Mouse (Mus musculus): ENCODE measurements around the gene Prkch. TPM values are rescaled to one million over a fixed set of nuclear protein-coding genes. Genes with fewer than 3 reads are reported as not detected.

Gene Prkch
- polyA plus RNA-seq, 1 experiment = 1.6 TPM

DNA sequence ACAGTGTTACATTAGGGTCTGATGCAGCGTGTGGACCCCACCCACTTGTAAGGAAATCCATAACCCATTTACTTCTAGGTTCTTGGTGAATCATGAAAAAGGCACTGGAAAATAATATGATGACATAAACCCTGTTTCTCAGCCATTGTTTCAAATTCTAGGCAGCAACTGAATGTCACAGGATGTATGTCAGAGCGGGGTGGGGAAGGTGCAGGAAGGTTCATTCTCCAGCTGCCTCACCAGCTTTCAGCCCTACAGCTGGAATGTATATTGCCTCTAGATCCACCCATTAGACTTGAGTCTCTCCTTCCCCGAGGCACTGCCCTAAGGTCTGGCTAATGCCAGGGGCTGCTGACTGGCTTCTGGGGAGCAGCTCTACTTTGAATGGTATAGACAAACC is 78.8 kb downstream of the Prkch start:
- no peak overlapping the region for H3K27ac ChIP-seq (ENCODE audit: control insufficient read depth, insufficient read depth, low read depth, low read length)
- H3K27me3 ChIP-seq (ENCODE audit: control insufficient read depth, insufficient read depth, low read length) = no peaks in the 10 kb centered on the region
- no peak overlapping the region for H3K4me3 ChIP-seq (ENCODE audit: control insufficient read depth, low read depth, low read length)
- no peak for TF ChIP-seq CTCF (IDR thresholded peaks at IDR 0.05; ENCODE audit: control insufficient read depth, insufficient read depth, insufficient replicate concordance, low read depth, low read length)
- no peak for TF ChIP-seq POLR2A (IDR thresholded peaks at IDR 0.05; ENCODE audit: control insufficient read depth, low read depth, low read length)
- H3K36me3 ChIP-seq (ENCODE audit: control insufficient read depth, insufficient read depth, low read length) = no peaks in the 10 kb centered on the region
- H3K4me1 ChIP-seq (ENCODE audit: control insufficient read depth, insufficient read depth, low read length) = no peaks in the 10 kb centered on the region

DNA sequence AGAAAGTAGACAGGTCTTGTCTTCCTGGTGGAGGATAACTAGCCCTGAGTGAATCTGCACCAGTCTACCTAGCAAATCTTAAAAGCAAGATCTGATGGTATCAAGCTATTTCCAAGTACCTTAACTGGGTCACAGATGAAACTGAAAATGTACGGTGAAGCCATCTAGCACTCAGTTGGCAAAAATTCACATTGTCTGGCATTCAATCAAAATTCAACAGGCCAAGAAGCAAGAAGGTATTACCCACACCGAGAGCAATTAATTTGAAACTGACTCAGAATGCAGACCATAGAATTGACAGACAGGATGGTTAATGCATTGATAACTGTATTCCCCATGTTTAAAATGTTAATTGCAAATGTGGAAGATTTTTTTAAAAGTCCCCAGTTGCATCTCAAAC is 82.1 kb downstream of the Prkch start:
- no peaks in the 10 kb centered on the region for H3K27me3 ChIP-seq (ENCODE audit: control insufficient read depth, insufficient read depth, low read length)
- TF ChIP-seq POLR2A (IDR thresholded peaks at IDR 0.05; ENCODE audit: control insufficient read depth, low read depth, low read length) (no peak), CTCF (IDR thresholded peaks at IDR 0.05; ENCODE audit: control insufficient read depth, insufficient read depth, insufficient replicate concordance, low read depth, low read length) (no peak)
- H3K4me3 ChIP-seq (ENCODE audit: control insufficient read depth, low read depth, low read length) = no peak overlapping the region
- H3K4me1 ChIP-seq (ENCODE audit: control insufficient read depth, insufficient read depth, low read length) = no peaks in the 10 kb centered on the region
- H3K36me3 ChIP-seq (ENCODE audit: control insufficient read depth, insufficient read depth, low read length) = no peaks in the 10 kb centered on the region
- no peak overlapping the region for H3K27ac ChIP-seq (ENCODE audit: control insufficient read depth, insufficient read depth, low read depth, low read length)

DNA sequence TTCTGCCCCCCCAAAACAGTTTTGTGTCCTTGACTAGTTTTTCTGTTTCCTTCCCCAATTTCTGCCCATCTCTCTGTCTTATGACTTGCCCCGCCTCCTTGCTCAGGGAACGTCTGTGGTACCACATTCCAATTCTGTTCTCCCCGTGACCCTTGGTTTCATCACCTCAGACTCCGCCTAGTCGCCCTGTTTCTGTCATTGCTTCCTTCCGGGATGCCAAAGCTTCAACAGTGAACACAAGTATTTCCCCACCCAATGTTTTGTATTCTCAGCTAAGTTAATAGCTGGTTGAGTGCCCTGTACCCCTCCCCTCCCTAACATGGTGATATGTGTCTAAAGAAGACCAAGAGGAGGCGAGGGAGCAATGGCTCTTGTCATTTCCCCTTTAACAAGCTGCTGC is 83.0 kb downstream of the Prkch start:
- H3K36me3 ChIP-seq (ENCODE audit: control insufficient read depth, insufficient read depth, low read length) = no peaks in the 10 kb centered on the region
- no peaks in the 10 kb centered on the region for H3K4me1 ChIP-seq (ENCODE audit: control insufficient read depth, insufficient read depth, low read length)
- H3K27ac ChIP-seq (ENCODE audit: control insufficient read depth, insufficient read depth, low read depth, low read length) = no peak overlapping the region
- no peaks in the 10 kb centered on the region for H3K27me3 ChIP-seq (ENCODE audit: control insufficient read depth, insufficient read depth, low read length)
- TF ChIP-seq CTCF (IDR thresholded peaks at IDR 0.05; ENCODE audit: control insufficient read depth, insufficient read depth, insufficient replicate concordance, low read depth, low read length) = no peak
- H3K4me3 ChIP-seq (ENCODE audit: control insufficient read depth, low read depth, low read length) = no peak overlapping the region

DNA sequence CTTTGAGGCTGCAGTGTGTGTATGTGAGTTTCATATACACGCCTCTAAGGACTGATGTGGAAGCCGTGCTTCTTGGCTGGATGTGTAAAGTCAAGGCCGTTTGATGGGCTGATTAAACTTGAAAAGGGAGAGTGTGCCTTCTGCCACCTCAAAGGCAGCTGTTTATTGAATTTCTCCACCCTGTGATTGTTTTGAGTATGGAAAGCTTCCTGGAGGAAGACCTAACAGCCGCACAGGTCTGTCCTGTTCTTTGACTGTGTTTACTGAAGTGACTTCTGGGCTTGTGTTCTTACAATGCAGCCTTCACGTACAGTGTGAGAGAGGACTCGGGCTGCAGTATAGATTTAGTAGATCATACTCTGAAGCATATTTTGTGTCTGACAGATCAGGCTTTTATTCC is 86.1 kb downstream of the Prkch start:
- no peak overlapping the region for H3K27ac ChIP-seq (ENCODE audit: control insufficient read depth, insufficient read depth, low read depth, low read length)
- H3K4me1 ChIP-seq (ENCODE audit: control insufficient read depth, insufficient read depth, low read length) = no peaks in the 10 kb centered on the region
- no peak for TF ChIP-seq CTCF (IDR thresholded peaks at IDR 0.05; ENCODE audit: control insufficient read depth, insufficient read depth, insufficient replicate concordance, low read depth, low read length)
- TF ChIP-seq POLR2A (IDR thresholded peaks at IDR 0.05; ENCODE audit: control insufficient read depth, low read depth, low read length) = no peak
- no peaks in the 10 kb centered on the region for H3K36me3 ChIP-seq (ENCODE audit: control insufficient read depth, insufficient read depth, low read length)
- no peak overlapping the region for H3K4me3 ChIP-seq (ENCODE audit: control insufficient read depth, low read depth, low read length)
- H3K27me3 ChIP-seq (ENCODE audit: control insufficient read depth, insufficient read depth, low read length) = no peaks in the 10 kb centered on the region

DNA sequence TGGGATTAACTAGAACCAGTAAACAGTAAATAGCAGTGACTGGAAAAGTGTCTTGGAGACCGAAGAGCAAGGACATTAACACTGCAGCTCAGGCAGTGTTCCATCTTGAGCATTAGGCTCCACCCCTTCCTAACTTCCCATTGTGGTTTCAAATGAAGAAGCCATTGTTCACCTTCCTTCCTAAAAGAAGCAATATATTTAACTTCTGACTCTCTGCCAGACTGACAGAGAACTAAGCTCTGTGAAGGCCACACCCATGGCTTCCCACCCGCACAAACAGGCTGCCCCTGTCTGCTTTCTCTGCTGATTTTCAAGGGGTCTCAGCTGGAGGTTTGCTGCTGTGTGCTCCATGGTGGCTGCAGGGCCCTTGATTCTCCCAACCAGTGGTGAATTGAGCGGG is 86.9 kb downstream of the Prkch start:
- TF ChIP-seq CTCF (IDR thresholded peaks at IDR 0.05; ENCODE audit: control insufficient read depth, insufficient read depth, insufficient replicate concordance, low read depth, low read length) (no peak), POLR2A (IDR thresholded peaks at IDR 0.05; ENCODE audit: control insufficient read depth, low read depth, low read length) (no peak)
- Histone ChIP-seq H3K4me1 (ENCODE audit: control insufficient read depth, insufficient read depth, low read length) (no peaks in the 10 kb centered on the region), H3K27me3 (ENCODE audit: control insufficient read depth, insufficient read depth, low read length) (no peaks in the 10 kb centered on the region), H3K36me3 (ENCODE audit: control insufficient read depth, insufficient read depth, low read length) (no peaks in the 10 kb centered on the region), H3K27ac (ENCODE audit: control insufficient read depth, insufficient read depth, low read depth, low read length) (no peak overlapping the region), H3K4me3 (ENCODE audit: control insufficient read depth, low read depth, low read length) (no peak overlapping the region)

DNA sequence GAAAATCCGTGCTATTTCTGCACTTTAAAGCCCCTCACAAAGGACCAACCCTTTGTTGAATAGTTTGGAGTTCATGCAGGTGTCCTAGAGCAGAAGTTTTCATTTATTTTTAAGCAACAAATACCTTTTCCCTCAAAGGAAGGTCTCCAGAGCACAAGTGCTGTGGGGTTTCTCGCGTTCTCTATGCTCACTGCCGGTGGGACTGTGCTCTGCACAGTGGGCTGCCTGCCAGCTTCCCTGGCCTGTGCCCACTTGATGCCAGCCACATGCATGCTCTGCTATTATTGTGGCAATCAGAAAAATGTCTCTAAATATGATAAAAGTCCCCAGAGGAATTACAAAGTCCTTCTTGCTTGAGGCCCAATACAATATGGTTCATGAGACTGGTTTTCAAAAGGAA is 87.4 kb downstream of the Prkch start:
- no peak for TF ChIP-seq CTCF (IDR thresholded peaks at IDR 0.05; ENCODE audit: control insufficient read depth, insufficient read depth, insufficient replicate concordance, low read depth, low read length)
- TF ChIP-seq POLR2A (IDR thresholded peaks at IDR 0.05; ENCODE audit: control insufficient read depth, low read depth, low read length) = no peak
- H3K4me1 ChIP-seq (ENCODE audit: control insufficient read depth, insufficient read depth, low read length) = no peaks in the 10 kb centered on the region
- H3K36me3 ChIP-seq (ENCODE audit: control insufficient read depth, insufficient read depth, low read length) = no peaks in the 10 kb centered on the region
- H3K4me3 ChIP-seq (ENCODE audit: control insufficient read depth, low read depth, low read length) = no peak overlapping the region
- no peak overlapping the region for H3K27ac ChIP-seq (ENCODE audit: control insufficient read depth, insufficient read depth, low read depth, low read length)
- H3K27me3 ChIP-seq (ENCODE audit: control insufficient read depth, insufficient read depth, low read length) = no peaks in the 10 kb centered on the region

DNA sequence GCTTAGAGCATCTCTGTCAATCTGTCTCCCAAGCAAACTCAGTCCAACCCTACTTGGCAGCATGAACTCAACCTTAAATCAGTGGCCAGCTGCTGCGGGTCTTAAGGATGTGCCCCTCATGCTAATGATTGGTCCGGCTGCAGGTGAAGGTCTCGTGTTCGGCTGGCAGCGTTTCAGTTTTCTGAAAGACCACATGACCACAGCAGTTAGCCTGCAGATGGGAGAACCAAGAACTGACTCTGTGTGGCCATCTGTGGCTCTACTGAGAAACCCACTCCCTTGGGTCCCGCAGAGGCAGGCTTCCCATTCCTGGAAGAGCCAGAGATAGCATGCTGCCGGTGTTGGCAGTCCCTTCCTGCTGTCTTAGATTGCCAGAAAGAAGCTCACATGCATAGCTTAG is 89.2 kb downstream of the Prkch start:
- TF ChIP-seq CTCF (IDR thresholded peaks at IDR 0.05; ENCODE audit: control insufficient read depth, insufficient read depth, insufficient replicate concordance, low read depth, low read length) = no peak
- no peak for TF ChIP-seq POLR2A (IDR thresholded peaks at IDR 0.05; ENCODE audit: control insufficient read depth, low read depth, low read length)
- no peaks in the 10 kb centered on the region for H3K36me3 ChIP-seq (ENCODE audit: control insufficient read depth, insufficient read depth, low read length)
- no peaks in the 10 kb centered on the region for H3K27me3 ChIP-seq (ENCODE audit: control insufficient read depth, insufficient read depth, low read length)
- H3K4me3 ChIP-seq (ENCODE audit: control insufficient read depth, low read depth, low read length) = no peak overlapping the region
- no peaks in the 10 kb centered on the region for H3K4me1 ChIP-seq (ENCODE audit: control insufficient read depth, insufficient read depth, low read length)
- H3K27ac ChIP-seq (ENCODE audit: control insufficient read depth, insufficient read depth, low read depth, low read length) = no peak overlapping the region

DNA sequence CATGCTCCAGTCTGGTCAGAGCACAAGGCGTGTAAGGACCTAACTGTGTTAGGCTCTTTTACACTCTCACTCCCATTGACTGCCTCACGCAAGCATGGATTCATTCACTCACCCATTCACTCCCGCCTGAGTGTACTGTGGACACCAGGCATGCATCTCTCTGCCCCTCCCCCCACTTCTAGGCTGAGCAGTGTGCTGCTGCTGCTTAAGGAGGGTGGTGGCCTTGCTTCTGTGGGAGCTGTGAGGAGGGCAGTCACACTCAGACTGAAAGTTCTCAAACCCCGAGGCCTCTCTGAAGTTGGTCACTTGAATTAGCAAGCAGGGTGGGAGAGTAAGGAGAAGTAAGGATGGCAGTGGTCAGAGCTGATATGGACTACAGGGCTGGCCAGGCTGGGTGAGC is 90.6 kb downstream of the Prkch start:
- no peaks in the 10 kb centered on the region for H3K27me3 ChIP-seq (ENCODE audit: control insufficient read depth, insufficient read depth, low read length)
- no peaks in the 10 kb centered on the region for H3K36me3 ChIP-seq (ENCODE audit: control insufficient read depth, insufficient read depth, low read length)
- H3K4me3 ChIP-seq (ENCODE audit: control insufficient read depth, low read depth, low read length) = no peak overlapping the region
- H3K27ac ChIP-seq (ENCODE audit: control insufficient read depth, insufficient read depth, low read depth, low read length) = no peak overlapping the region
- H3K4me1 ChIP-seq (ENCODE audit: control insufficient read depth, insufficient read depth, low read length) = no peaks in the 10 kb centered on the region
- TF ChIP-seq POLR2A (IDR thresholded peaks at IDR 0.05; ENCODE audit: control insufficient read depth, low read depth, low read length) = no peak
- TF ChIP-seq CTCF (IDR thresholded peaks at IDR 0.05; ENCODE audit: control insufficient read depth, insufficient read depth, insufficient replicate concordance, low read depth, low read length) = no peak
